Mouse (Mus musculus): ENCODE measurements around the gene Hmgb2.

GRCm38 (mm10) chr8:57473751-57474150 lies 38.0 kb upstream of the Hmgb2 start:
- TF ChIP-seq TAL1 (IDR thresholded peaks at IDR 0.05; ENCODE audit: low read length): no peak
- no peak for TF ChIP-seq GATA1 (IDR thresholded peaks at IDR 0.05; ENCODE audit: low read length)

All from erythroblast, embryonic 14.5 days (primary cell).